23 mouse cellular contexts compared by ENCODE assay signal in genomic region chr3:14755716-14756115, GRCm38 (mm10). TPM values are rescaled to one million over a fixed set of nuclear protein-coding genes. Genes with fewer than 3 reads are reported as not detected.
"Had no signal": no experiment of that assay in that cellular context is flagged by ENCODE, and none has a peak within 500 bp of the region (broad histone marks: within the 10 kb centered on the region; RNA-seq: fewer than 3 reads in every experiment).

No protein-coding gene starts in this region.

- H3K36me3 ChIP-seq: liver, embryonic 13.5 days; midbrain, embryonic 10.5 days; midbrain, embryonic 13.5 days had no signal

- H3K27me3 ChIP-seq: liver, embryonic 13.5 days; megakaryocyte, embryonic 14.5 days; midbrain, embryonic 13.5 days had no signal

- H3K27ac ChIP-seq: kidney, postnatal 0 days; layer of hippocampus, adult 2 months; left cerebral cortex, adult 2 months; liver, embryonic 13.5 days; midbrain, embryonic 10.5 days; midbrain, embryonic 13.5 days; stomach, postnatal 0 days had no signal

- H3K4me1 ChIP-seq: liver, embryonic 13.5 days; megakaryocyte, embryonic 14.5 days; midbrain, embryonic 10.5 days; midbrain, embryonic 13.5 days had no signal

- H3K4me3 ChIP-seq: layer of hippocampus, adult 2 months; left cerebral cortex, adult 2 months; liver, embryonic 13.5 days; megakaryocyte, embryonic 14.5 days; midbrain, embryonic 10.5 days; midbrain, embryonic 13.5 days; myocyte had no signal

- DNase-seq: kidney, postnatal 25 days; layer of hippocampus, adult 9-11 months; layer of hippocampus, postnatal 36 days; liver, embryonic 13.5 days; lung, embryonic 14.5 days; lung, postnatal 36 days; thymus, adult 2 months; thymus, postnatal 14 days; thymus, postnatal 4 days had no signal

- H3K9me3 ChIP-seq: liver, embryonic 13.5 days; megakaryocyte, embryonic 14.5 days; midbrain, embryonic 10.5 days; midbrain, embryonic 13.5 days had no signal

RNA-seq across cellular contexts. Expression of gene Car1, which starts 52.5 kb away (rescaled TPM):
- total RNA-seq: layer of hippocampus, adult 2 months; layer of hippocampus, postnatal 36 days; left cerebral cortex, adult 2 months; left cerebral cortex, postnatal 10 days; monocyte, adult 5-6 weeks had no signal
- polyA plus RNA-seq: kidney, embryonic 14.5 days; lung, embryonic 14.5 days; midbrain, embryonic 10.5 days; midbrain, embryonic 13.5 days; midbrain, embryonic 16.5 days; neural tube, embryonic 14.5 days; stomach, embryonic 14.5 days had no signal
